Mouse (Mus musculus): ENCODE data around the gene Gnb5. TPM values are rescaled to one million over a fixed set of nuclear protein-coding genes. Genes with fewer than 3 reads are reported as not detected.

Gnb5 gene
- total RNA-seq, 1 experiment from 2014 or later, result 2.2 TPM

Other genes with a start within 250 kb of the Gnb5 start
- 104 and 122 TPM in 2 replicates for gene Myo5a, start 235.3 kb upstream of the Gnb5 start, total RNA-seq (2017)
- gene Myo5c, start 74.3 kb upstream of the Gnb5 start, total RNA-seq (2017), result 0.63 and 1.1 TPM in 2 replicates
- not detected in 2 replicates for gene Bcl2l10, start 41.5 kb downstream of the Gnb5 start, total RNA-seq (2017)
- 55.3 and 76.2 TPM in 2 replicates for gene Mapk6, start 103.7 kb downstream of the Gnb5 start, total RNA-seq (2017)
- 52.9 and 59.2 TPM in 2 replicates for gene Leo1, start 135.2 kb downstream of the Gnb5 start, total RNA-seq (2017)